Mouse (Mus musculus): ENCODE data around the gene Upf1.
A peak's percentile ranks its signal among the peaks of the same experiment; 100 is the strongest.

Upf1 gene

GRCm38 (mm10) chr8:70361484-70362032 is 8.5 kb upstream of the Upf1 start:
- no peak for ATAC-seq (ENCODE audit: insufficient number of reproducible peaks, low FRiP score, low TSS enrichment)

- no peak for ATAC-seq (ENCODE audit: insufficient number of reproducible peaks, low FRiP score, low TSS enrichment)
Observed at GRCm38 (mm10) chr8:70360769-70361168, 7.7 kb upstream of the Upf1 start.

GRCm38 (mm10) chr8:70359411-70359810 is 6.3 kb upstream of the Upf1 start:
- ATAC-seq (ENCODE audit: insufficient number of reproducible peaks, low FRiP score, low TSS enrichment), result no peak

- no peak for ATAC-seq (ENCODE audit: insufficient number of reproducible peaks, low FRiP score, low TSS enrichment)
Observed at GRCm38 (mm10) chr8:70356111-70356510, 3.0 kb upstream of the Upf1 start.

GRCm38 (mm10) chr8:70354004-70354403 is 926 bp upstream of the Upf1 start:
- no peak for ATAC-seq (ENCODE audit: insufficient number of reproducible peaks, low FRiP score, low TSS enrichment)

- ATAC-seq (ENCODE audit: insufficient number of reproducible peaks, low FRiP score, low TSS enrichment), result 0 out of 2 replicates have a peak, but pooled peaks have one; percentile 2
Observed at GRCm38 (mm10) chr8:70352657-70353151, 374 bp downstream of the Upf1 start.

GRCm38 (mm10) chr8:70352000-70352384 is 1.1 kb downstream of the Upf1 start:
- no peak for ATAC-seq (ENCODE audit: insufficient number of reproducible peaks, low FRiP score, low TSS enrichment)

GRCm38 (mm10) chr8:70351035-70351999 is 1.8 kb downstream of the Upf1 start:
- ATAC-seq (ENCODE audit: insufficient number of reproducible peaks, low FRiP score, low TSS enrichment), result no peak

GRCm38 (mm10) chr8:70347860-70348420 is 5.1 kb downstream of the Upf1 start:
- ATAC-seq (ENCODE audit: insufficient number of reproducible peaks, low FRiP score, low TSS enrichment), result no peak

- ATAC-seq (ENCODE audit: insufficient number of reproducible peaks, low FRiP score, low TSS enrichment), result no peak
Observed at GRCm38 (mm10) chr8:70347443-70347842, 5.6 kb downstream of the Upf1 start.

- ATAC-seq (ENCODE audit: insufficient number of reproducible peaks, low FRiP score, low TSS enrichment), result no peak
Observed at GRCm38 (mm10) chr8:70344279-70344678, 8.8 kb downstream of the Upf1 start.

GRCm38 (mm10) chr8:70343696-70344095 is 9.4 kb downstream of the Upf1 start:
- no peak for ATAC-seq (ENCODE audit: insufficient number of reproducible peaks, low FRiP score, low TSS enrichment)

- no peak for ATAC-seq (ENCODE audit: insufficient number of reproducible peaks, low FRiP score, low TSS enrichment)
Observed at GRCm38 (mm10) chr8:70343076-70343475, 10.0 kb downstream of the Upf1 start.

- peak; percentile 41; the same call in 1 of the 2 replicates for ATAC-seq (ENCODE audit: insufficient number of reproducible peaks, low FRiP score, low TSS enrichment)
Observed at GRCm38 (mm10) chr8:70342007-70342406, 11.1 kb downstream of the Upf1 start.

GRCm38 (mm10) chr8:70340659-70341058 is 12.4 kb downstream of the Upf1 start:
- peak; percentile 34; the same call in 1 of the 2 replicates for ATAC-seq (ENCODE audit: insufficient number of reproducible peaks, low FRiP score, low TSS enrichment)

- no peak for ATAC-seq (ENCODE audit: insufficient number of reproducible peaks, low FRiP score, low TSS enrichment)
Observed at GRCm38 (mm10) chr8:70338931-70339330, 14.1 kb downstream of the Upf1 start.

GRCm38 (mm10) chr8:70332878-70333202 is 20.2 kb downstream of the Upf1 start:
- ATAC-seq (ENCODE audit: insufficient number of reproducible peaks, low FRiP score, low TSS enrichment), result no peak

- ATAC-seq (ENCODE audit: insufficient number of reproducible peaks, low FRiP score, low TSS enrichment), result peak; percentile 78
Observed at GRCm38 (mm10) chr8:70332070-70332877, 20.8 kb downstream of the Upf1 start.

- ATAC-seq (ENCODE audit: insufficient number of reproducible peaks, low FRiP score, low TSS enrichment), result no peak
Observed at GRCm38 (mm10) chr8:70331526-70331925, 21.6 kb downstream of the Upf1 start.

- no peak for ATAC-seq (ENCODE audit: insufficient number of reproducible peaks, low FRiP score, low TSS enrichment)
Observed at GRCm38 (mm10) chr8:70330741-70331364, 22.2 kb downstream of the Upf1 start.

All from cerebellum, adult (tissue).